Mouse (Mus musculus): ENCODE measurements at regions not wholly inside any gene's neighbourhood (a gene's known extent, or its start where the extent isn't known, plus 50 kb on each side); places are given as distances from the start of the nearest gene placed in this dataset.

DNA sequence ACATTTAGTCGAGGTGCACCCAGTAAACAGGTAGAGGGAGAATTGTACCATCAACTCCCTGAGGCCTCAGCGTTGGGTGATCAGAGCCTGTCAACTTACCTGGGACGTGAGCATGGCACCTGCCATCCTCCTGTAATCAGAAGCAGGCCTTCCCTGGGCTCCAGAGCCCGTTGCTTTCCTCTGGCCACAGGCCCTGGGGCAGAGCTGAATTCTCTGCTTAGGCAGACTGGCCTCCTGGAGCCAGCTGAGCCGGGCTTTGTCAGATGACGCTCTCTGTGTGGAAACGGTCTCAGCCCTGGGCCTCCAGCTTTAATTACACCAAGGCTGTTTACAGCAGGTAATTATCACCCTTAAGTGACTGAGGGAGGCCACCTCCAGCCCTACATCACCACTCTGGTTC, 92.6 kb upstream of the Pmepa1 start:
- no peak for DNase-seq (ENCODE audit: low read depth, low spot score)

DNA sequence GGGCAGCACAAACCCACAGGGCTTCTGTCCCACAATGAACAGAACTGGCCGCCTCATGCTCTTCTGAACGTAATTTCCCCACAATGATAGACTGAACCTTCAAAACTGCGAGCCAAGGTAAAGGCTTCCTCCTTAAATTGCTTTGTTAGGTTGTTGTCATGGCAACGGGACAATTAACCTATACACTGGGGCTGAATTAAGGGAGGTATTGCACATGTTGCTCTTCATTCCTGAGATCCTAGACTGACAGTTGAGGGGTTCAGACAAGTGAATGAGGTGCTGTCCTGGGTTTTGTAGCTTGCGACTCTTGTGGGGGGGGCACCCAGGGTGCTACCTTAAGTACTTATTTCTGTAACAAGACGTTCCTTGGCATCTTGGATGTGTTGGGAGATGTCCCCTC, 100.6 kb upstream of the Pmepa1 start:
- peak; percentile 43 for DNase-seq (ENCODE audit: low read depth, low spot score)

DNA sequence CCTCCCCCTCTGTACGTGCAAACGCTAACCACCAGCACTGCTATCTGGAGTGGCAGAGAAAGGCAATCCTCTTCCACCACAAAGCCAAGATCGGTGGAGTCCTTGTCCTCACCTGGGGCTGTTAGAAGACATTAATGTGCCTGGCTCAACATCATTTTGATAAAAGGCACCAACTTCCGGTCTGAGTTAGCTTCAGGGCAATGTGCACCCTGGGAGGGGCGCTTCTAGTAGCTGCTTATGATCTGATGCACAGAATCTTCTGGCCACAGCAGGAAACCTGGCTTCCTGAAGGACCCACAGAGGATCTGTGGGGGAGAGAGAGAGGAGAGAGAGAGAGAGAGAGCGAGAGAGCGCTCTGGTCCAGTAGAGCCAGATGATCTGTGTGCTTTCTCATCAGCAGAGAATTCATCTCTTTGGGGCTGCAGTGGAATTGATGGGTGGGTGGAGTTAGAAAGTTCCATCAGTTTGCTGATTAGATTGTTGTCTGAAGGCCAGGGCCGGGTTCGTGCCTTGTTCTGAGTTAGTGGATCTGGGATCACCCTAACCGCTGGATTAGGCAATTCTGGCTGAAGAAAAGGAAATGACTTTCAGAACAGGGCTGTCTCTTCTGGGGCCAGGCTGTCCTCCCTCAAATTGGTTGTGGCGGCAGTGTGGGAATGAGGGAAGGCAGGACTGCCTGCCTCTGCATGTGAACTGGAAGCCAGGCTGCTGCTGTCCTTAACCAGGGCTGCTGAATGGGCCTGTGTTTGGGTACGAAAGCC, 101.3 kb upstream of the Pmepa1 start:
- DNase-seq (ENCODE audit: low read depth, low spot score), result no peak

DNA sequence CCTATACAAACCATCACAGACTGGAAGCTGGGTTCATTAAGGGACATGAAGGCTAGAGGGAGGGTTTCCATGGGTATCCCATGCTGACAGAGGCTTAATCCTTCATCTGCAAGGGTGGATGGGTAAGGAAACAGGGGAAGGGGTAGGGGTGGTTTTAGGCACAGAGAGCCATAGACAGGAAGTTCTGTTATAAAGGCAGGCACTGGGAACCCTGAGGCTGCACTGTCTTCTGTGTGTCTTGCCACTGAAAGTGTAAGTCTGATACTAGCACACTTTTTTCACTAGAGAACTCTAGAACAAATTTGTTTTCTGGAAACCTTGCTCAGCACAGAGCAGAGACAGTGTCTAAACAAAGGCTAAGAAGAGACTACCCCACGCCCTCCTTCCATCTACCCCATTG, 103.4 kb upstream of the Pmepa1 start:
- DNase-seq (ENCODE audit: low read depth, low spot score), result no peak

DNA sequence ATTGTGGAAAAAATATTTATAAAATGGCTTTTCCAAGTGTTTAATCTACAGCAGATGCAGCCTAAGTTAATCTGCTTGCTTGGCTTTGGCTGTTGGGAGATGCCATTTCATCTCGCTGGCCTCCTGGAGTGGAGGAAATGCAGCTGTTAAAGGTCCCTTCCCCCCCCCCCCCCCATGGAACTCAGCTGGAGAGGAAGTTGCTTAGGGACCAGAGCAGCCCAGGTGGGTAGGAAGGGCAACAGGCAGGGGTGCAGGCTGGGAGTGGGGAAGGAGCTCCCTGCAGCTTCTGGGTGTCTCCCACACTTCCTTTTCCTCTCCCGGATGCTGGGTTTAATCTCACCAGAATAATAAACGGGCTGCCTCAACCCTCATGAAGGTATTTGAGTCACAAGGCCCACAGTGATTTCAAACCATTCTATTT, 104.0 kb upstream of the Pmepa1 start:
- DNase-seq (ENCODE audit: low read depth, low spot score), result no peak

DNA sequence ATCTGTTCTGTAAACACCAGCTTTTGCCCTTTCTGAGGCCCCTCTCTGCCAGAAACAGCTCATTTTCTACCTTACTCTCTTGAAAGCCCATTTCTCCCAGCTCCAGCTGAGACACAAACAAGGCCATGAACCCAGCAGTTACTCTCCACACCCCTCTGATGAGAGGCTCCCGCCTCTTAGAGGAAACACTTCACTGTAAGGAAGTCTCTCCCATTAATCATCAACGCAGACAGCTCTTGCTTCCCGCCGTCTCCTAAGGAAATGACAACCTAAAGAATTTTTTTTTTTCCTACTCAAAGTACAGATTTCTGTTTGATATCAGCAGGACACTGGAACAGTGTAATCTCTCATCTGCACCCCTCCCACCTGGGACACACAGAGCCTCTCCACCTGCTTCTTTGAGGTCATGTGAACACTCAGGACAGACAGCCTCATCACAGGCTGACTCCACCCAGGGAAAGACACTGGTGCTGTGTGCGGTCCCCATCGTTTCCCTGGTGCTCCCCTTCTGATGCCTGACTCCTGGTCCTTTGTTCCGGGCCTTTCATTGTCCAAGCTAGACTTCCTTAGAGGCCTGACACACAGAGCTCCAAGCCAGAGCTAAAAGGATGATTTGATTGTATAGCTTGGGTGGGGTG, 106.0 kb upstream of the Pmepa1 start:
- DNase-seq (ENCODE audit: low read depth, low spot score), result peak; percentile 28

DNA sequence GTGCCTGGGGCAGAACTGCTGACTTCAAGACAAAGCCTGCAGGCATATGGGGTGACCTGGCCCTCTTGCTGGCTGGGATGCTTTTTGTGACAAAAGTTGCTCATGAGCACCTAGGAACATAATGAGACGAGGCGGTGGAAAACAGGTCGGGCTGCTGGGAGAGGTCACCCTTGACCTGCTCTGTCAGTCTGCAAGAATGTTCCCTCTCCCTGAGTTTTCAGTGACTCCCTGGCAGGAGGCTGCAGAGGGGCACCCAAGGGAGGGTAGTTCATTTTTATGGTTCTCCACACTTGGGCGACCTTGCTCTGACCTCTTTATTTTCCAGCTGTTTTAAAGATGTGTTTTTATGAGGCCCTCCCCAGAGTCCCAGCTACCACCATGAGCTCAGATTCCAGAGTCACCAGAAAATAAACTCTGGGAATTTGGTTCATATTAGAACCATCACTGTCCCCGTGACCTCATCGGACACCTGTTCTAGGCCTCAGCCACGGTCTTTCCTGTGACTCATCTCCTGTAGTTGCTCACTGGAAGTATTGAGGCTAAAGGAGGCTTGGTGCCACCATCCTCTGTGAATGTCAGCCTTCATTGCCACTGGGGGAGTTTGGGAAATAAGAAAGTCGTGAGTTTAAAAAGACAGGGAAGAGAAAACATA, 108.7 kb upstream of the Pmepa1 start:
- DNase-seq (ENCODE audit: low read depth, low spot score), result no peak

DNA sequence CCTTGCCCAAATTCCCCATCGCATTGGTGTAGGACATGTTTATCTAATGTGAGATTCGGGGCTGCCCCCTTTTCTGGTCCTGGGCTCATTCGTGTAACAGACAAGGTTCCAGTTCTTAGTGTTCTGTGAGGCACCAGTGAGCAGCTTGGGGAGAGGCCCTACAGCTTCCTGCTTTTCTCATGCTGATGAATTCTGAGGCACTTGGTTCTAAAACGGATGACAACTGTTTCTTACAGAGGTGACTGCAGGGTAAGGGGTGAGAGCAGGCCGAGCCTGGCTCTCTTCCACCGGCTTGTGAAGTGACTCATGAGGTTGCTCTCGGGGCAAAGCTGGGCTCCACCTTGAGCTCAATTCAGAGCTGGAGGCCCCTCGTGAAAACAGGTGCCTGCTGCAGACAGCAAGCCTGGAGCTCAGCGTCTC, 109.4 kb upstream of the Pmepa1 start:
- DNase-seq (ENCODE audit: low read depth, low spot score), result peak; percentile 46

DNA sequence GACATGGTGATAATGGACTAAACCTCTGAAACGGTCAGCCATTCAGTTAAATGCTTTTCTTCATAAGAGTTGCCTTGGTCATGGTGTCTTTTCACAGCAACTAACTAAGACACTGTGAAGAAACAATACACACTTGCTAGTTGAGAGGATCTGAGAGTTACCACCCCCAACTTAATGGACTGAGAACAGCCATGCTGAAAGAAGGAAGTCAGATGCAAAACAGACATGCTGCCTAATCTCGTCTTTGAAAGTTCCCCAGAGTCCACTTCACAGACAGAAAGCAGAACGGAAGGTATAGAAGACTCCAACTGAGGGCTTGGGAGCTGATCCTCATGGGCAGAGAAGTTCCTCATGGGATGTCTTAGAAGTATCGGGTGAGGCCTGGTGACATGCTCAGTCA, 111.8 kb upstream of the Pmepa1 start:
- DNase-seq (ENCODE audit: low read depth, low spot score), result no peak

DNA sequence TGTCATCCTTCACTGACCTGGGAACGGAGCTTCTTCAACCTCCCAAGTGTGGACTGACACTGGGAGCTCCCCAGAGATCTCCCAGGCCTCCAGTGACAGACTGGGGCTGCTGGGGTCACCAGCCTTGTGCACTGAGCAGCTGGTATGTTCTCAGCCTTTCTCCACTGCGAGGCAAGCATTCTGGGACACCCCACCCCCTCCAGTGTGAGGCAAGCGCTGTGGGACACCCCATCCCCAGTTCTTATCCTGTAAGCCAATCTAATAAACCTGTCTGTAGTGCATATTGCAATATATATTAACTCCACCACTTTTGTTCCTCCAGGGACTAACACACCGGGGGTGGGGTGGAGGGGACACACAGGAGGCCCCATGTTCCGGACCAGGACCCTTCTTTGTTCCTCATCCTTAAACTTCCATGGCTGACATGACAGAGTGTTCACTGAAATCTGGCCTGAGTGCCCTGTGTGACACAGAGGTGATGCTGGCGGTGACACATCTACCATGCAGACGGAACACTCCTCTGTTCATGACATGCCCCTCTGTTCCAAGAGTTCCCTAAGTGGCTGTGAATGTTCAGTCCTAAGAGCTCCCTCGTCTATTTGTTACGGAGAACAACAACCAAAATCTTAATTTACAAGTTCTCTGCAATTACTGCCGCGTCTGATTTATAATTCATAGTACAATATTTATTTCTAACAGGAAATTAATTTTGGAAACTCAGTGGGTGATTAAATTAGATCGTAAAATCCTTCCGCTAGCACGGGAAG, 116.4 kb upstream of the Pmepa1 start:
- DNase-seq (ENCODE audit: low read depth, low spot score), result no peak

DNA sequence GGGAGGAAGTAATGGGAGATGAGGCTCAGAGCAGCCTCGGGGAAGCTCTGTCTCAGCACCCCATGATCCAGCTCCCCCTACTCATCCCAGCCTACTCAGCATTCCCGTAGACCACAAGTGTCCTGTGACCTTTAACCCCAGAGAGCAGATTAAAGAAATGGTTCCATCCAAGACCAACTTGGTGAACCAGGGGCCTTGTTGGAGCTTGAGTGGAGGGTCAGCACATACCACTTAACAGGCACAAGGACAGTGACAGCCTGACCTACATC, 116.9 kb upstream of the Pmepa1 start:
- DNase-seq (ENCODE audit: low read depth, low spot score), result no peak

DNA sequence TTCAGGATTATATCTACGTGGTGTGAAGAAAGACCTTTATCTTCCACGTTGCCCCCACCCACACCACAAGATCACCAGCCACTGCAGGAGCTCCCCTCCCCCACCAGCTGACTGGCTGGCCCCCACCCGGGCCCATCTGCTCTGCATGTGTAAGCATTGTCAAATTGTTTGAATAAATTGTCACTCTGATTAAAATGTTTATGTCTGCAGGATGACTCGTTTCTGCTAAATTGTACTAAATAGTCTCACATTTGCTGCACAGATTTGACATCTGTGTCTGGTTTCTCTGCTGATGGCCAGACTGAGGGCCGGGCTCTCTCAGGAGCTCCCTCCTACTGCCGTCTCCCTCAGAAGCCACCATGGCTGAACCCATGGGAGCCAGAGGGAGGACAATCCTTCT, 119.2 kb upstream of the Pmepa1 start:
- DNase-seq (ENCODE audit: low read depth, low spot score), result no peak

DNA sequence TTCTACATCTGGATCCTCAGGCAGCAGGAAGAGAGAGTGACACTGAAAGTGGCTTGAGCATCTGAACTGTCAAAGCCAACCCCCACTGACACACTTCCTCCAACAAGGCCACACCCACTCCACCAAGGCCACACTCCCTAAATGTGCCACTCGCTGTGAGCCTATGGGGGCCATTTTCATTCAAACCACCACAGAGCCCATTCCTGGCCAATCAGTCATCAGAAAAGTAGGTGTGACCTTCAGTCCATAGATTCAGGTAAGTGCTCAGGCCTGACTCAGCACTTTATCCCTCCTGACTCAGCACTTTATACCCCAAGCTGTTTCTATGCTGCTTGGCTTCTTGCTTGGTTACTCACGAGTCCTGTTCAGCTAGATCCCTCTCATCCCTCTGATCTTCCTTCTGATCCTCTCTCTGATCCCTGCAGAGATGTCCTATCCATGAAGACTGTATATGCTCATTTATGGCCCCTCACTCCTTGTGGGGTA, 121.6 kb upstream of the Pmepa1 start:
- DNase-seq (ENCODE audit: low read depth, low spot score), result peak; percentile 60

DNA sequence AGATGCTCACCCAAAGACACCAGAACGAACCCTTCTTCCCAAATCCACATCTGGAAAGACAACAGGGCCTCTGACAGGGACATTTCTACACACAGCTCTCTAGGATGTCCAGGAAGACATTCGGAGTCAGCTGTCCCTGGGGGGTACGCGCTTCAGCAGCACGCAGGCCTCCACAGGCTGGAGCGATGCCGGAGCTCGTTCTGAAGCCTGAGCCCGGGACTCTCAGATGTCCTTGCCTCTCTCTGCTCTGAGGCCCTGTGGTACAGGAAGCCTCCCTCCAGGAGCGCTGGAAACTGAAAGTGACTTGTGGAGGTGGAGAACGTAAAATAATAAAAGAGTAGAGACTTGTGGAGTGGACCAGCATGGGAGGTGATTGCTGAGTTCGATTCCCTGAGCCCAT, 116.8 kb upstream of the 1700021F07Rik start:
- DNase-seq (ENCODE audit: low read depth, low spot score), result no peak

DNA sequence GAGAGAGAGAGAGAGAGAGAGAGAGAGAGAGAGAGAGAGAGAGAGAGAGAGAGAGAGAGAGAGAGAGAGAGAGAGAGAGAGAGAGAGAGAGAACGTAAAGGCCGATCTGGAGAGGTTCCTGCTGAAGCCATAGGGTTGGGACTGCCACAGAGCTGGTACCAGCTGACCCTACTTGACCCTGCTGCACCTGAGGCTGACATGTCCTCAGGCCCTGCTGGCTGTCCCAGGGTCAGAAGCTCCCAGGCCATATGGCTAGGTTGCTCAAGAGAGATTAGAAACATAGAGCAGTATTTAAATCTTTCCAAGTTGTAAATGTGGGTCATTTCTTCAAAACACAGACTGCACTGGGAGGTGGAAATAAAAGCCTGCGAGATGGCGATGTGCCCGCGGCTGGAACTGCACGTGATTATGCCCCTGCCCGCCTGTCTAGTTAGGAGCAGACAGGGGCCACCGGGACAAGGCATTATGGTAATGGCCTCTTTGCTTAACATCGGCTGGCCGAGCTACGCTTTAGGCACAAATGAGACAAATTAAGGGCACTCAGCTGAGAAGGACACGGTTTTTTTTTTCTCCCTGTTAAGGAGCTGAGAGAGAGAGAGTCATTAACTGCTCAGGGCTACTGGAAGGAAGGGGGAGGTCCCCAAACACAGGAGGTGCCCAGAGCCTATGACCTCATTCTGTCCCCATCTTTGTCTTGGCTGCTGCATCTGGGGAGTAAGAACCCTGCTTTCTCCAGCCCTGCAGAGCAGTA, 115.9 kb upstream of the 1700021F07Rik start:
- DNase-seq (ENCODE audit: low read depth, low spot score), result no peak

DNA sequence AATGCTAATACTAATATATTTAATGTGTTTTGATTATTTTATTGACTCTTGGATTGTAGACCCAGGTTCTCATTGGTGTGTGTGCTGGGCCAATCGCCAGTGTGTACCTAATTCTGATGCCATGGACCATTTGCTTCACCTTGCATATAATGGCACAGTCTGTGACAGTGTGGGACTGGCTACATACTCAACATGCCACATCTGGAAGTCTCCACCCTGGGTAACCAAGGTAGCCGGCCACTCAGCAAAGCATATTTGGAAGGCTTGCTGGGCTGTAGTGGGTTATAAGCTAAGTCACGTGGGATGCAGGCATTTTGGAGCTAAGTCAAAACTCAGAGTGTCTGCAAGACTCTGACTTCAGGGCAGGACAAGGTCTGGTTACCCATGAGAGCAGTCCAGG, 115.3 kb upstream of the 1700021F07Rik start:
- DNase-seq (ENCODE audit: low read depth, low spot score), result no peak

DNA sequence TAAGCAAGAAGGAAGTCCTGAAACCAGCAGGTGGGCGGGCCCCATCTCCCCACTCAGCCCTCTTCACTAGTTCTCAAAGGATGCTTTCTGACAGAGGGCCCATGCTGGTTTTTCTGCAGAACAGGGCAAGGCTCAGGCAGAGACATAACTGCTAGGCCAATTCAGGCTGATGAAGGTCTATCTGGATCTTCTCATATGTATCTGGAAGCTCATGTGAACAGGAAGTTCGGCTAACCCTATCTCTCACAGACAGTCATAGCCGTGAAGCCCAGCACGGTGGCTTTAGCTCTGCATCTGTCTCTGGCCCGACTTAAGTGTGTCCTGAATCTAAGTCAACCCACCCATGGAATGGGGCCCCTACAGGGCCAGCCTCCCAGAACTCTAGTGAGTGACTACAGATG, 113.7 kb upstream of the 1700021F07Rik start:
- DNase-seq (ENCODE audit: low read depth, low spot score), result no peak

DNA sequence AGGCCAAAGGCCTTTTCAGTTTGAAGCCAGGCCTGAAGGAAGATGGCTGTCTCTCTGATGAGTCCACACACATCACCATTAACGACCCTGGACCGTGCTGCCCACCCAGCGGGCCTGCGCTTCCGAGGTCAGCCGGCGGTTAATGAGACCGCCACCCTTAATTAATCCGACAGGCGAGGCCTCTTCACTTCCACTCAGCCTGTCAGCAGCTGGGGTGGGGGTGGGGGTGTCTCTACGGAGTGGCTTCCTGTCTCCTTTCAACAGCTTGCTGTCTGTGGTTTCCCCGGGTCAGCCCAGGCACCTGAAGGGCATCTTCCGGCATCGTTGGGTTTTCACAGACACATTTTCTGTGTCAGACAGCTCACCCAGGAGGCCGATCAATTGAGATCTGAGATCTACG, 113.0 kb upstream of the 1700021F07Rik start:
- no peak for DNase-seq (ENCODE audit: low read depth, low spot score)

DNA sequence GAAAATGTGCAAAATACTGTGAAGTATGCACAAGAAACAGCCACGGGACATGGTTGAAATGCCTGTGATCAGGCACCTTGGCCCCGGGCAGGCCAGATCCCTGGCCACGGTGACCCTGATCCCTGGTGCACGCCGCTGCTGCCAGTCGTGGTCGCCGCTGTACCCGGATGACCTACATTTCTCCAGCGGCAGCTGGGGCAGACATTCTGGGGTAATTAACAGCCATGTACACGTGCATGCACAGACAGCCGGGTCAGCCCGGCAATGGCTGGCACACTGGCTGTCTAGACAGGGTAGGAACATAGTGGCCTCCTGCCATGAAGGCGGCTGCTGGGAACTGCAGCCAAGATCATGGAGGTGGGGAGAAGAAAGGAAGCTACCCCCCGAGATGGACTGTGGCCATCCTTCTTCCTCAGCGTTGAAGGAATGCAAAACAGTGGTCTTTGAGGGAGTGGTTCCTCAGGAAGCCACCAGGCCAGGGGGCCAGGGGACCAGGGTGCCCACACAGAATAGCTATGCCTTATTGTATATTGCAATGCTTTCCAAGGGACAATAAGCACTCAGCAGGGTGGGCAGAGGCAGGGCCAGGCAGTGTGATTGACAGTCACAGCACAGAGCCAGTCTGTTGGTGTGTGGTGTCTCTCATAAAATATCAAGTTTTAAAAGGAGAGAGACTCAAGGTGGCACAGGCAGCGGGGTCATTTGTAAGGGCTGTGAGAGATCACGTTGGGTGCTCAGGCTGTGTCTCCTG, 108.3 kb upstream of the 1700021F07Rik start:
- DNase-seq (ENCODE audit: low read depth, low spot score), result no peak

DNA sequence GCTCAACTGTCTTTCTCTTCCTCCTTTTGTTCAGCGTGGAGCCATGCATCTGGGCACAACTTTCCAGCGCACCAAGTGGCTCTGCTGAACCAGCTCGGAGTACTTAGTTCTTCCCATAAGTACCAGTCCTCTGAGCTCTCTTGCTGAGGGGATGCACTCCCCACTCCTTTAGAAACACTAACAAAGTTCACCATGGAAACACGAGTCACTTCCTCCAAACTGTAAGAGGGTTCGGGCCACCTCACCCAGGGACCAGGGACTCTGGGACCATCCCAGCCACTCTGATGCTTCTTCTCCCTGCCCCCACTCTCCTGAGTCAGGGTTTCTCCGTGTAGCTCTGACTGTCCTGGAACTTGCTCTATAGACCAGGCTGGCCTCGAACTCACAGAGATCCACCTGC, 107.0 kb upstream of the 1700021F07Rik start:
- no peak for DNase-seq (ENCODE audit: low read depth, low spot score)

DNA sequence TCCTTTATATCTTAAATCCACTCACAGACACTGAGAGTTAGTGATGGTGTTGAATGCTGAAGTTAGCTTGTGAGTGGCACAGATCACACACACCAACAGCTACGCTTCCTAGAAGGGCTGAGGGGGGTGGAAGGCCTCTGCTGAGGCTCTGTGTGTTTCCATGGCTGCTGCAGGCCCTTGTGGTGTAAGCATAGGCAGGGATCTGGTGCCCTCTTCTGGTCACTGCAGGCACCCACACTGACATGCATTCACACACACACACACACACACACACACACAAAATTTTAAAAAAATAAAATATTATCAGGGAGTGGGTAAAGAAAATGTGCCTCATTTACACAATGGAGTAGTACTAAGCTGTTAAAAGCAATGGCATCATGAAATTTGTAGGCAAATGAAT, 105.5 kb upstream of the 1700021F07Rik start:
- peak; percentile 85 for DNase-seq (ENCODE audit: low read depth, low spot score)
